Mouse (Mus musculus) adrenal gland, adult 8-10 months (tissue): ENCODE results near the gene Ctsf. TPM values are rescaled to one million over a fixed set of nuclear protein-coding genes. Genes with fewer than 3 reads are reported as not detected.
"Not testable (repeated sequence)": the region's sequence is repeated elsewhere in the genome, so short reads cannot be mapped to it uniquely, and the experiment has no call there.

Source experiments
- DNase-seq: peaks from one replicate; pipeline ENCODE4 v3.0.0; 2022
- total RNA-seq, 4 experiments: library from RNA; stranded (reverse); gene quantifications; 2 replicates each; pipeline ENCODE4 v1.2.4; 2022

Ctsf gene
- total RNA-seq, 4 experiments from 2014 or later = 412 to 672 (median 540) TPM

GRCm38 (mm10) chr19:4850281-4850680 is 4.6 kb upstream of the Ctsf start:
- no peak for DNase-seq

GRCm38 (mm10) chr19:4855470-4855820 is 515 bp downstream of the Ctsf start:
- DNase-seq = no peak

GRCm38 (mm10) chr19:4855951-4856350 is 1.0 kb downstream of the Ctsf start:
- DNase-seq = no peak

- no peak for DNase-seq
Observed at GRCm38 (mm10) chr19:4859081-4859480, 4.2 kb downstream of the Ctsf start.

DNA sequence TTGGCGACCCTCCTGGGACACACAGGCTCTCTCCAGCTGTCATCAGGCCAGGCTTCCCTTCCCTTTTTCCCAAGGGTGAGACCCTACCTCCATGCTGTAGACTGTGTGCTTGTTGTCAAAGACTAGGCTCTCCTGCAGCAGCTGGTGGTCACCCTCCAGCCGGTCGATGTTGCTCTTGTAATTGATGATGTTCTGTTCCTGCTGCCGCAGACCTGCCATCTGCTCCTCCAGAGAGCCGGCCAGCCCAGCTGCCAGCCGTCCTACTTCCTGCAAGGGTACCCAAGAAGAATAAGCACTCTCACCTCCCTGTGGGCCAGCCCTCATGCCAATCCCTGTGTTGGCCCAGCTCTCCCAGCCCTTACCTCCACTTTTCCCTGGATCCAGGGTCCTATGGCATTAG is 8.1 kb downstream of the Ctsf start:
- no peak for DNase-seq

DNA sequence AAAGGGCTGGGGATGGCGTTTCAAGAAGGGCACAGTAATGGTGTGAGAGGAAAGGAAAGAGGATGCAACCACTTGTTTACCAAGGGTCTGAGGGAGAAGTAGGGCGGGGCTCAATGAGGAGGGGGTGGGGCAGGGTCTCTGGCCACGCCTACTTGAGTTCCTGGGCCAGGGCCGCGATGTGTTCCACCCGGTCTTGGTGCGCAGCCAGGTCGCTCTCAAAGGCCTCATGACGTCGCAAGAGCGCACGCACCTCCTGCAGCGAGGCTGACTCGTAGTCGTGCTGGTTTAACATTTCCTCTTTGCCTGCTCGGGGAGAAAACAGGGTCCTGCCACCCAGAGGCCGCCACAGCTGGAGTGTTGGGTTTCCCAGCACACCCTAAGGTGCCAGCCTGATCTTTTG is 10.2 kb downstream of the Ctsf start:
- DNase-seq = no peak

DNA sequence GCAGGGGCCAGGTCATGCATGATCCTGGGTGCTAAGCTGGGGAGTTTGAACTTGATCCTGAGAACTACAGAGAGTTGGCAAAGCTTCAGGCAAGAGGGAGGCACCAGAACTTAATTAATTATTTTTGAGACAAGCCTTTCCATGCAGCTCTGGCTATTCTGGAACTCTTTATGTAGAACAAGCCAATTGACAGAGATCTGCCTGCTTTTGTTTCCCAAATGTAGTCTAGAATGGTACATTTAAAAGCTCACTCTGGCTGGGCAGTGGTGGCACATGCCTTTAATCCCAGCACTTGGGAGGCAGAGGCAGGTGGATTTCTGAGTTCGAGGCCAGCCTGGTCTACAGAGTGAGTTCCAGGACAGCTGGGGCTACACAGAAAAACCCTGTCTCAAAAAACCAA is 19.7 kb downstream of the Ctsf start:
- DNase-seq = not testable (repeated sequence)

GRCm38 (mm10) chr19:4876241-4876640 is 21.3 kb downstream of the Ctsf start:
- DNase-seq = no peak

DNA sequence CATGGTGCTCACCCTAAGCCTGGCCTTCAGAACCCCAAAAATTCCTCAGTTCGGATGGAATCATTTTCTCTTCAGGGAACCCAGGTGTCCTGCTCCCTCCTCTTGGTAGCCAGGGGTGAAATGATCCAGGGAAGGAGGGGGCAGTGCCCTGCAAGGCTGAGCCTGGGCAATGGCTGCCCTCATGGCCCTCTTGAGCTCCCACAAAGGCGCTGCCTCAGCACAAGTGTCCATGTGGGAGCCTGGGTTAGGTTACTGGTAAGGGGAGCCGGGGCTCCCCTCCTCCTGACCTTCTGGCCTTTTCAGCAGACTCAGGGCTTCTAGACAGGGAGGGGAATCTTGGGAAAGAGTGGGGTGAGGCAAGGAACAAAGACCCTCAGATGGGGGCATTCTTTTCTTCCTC is 21.8 kb downstream of the Ctsf start:
- no peak for DNase-seq

DNA sequence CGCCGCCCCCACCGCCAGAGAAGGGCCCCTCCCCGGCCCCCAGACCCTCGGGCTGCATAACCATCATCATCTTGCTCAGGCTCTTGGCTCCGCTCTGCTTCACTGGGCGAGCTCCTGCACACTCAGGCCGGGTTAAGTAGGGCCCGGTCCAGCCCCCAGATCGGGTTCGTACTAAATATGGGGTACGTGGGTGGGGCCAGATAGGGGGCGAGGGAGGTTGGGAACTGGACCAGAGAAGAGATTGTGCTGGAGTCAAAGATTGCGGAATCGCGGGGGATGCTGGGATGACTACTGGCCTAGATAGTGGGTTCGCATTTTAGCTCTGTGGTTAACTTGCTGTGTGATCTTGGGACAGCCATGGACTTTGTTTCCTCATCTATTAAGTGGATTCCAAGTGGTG is 22.9 kb downstream of the Ctsf start, which contains the start of gene Actn3:
Gene Actn3, minus strand, starts transcription at position 125 of the 400 bp plus-strand sequence.
- no peak for DNase-seq

DNA sequence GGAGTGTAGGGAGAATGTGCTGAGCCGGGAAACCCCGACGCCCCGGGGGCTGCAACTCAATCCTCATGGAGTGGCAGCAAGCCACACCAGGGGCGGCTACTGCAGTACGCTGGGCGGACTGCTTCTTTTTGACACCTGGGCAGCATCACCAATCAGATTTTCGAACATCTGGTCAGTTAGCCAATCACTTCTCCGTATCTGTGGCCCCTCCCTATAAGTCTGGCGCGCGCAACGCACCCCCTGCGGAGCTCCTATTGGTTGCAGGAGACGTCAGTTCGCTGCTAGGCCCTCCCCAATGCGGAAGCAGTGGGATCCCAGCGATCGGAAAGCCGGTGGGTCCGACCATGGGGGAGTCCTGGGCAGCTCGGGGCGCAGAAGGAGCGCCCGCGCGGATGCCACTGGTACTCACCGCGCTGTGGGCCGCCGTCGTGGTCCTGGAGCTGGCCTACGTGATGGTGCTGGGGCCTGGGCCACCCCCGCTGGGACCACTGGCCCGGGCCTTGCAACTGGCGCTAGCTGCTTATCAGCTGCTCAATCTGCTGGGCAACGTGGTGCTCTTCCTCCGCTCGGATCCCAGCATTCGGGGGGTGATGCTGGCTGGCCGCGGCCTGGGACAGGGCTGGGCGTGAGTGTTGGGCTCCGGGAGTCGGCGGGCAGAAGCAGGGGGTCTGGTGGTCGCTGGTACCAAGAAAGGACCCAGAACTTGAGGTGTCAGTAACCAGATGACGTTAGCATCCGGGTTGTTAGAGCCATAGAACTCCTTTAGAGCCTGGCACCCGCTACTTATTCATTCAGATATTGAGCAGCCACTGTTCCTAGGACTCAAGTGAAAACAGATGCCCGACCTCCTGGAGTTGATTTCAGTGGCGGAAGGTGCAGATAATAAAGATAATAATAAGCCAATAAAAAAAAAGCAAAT is 23.7 kb downstream of the Ctsf start, which contains the start of gene Zdhhc24:
Gene Zdhhc24, plus strand, starts transcription at position 264 of the 919 bp plus-strand sequence.
- DNase-seq = peak; percentile 94

GRCm38 (mm10) chr19:4879324-4879703 is 24.4 kb downstream of the Ctsf start:
- no peak for DNase-seq

- no peak for DNase-seq
Observed at GRCm38 (mm10) chr19:4883961-4884360, 29.0 kb downstream of the Ctsf start.

GRCm38 (mm10) chr19:4889791-4890190 is 34.9 kb downstream of the Ctsf start:
- DNase-seq = no peak

- DNase-seq = no peak
Observed at GRCm38 (mm10) chr19:4891798-4892197, 36.9 kb downstream of the Ctsf start.

GRCm38 (mm10) chr19:4896780-4897520 is 42.0 kb downstream of the Ctsf start:
- no peak for DNase-seq

- DNase-seq = no peak
Observed at GRCm38 (mm10) chr19:4898972-4899371, 44.0 kb downstream of the Ctsf start.

- DNase-seq = no peak
Observed at GRCm38 (mm10) chr19:4899888-4900287, 45.0 kb downstream of the Ctsf start.

- peak; percentile 55 for DNase-seq
Observed at GRCm38 (mm10) chr19:4905979-4906794, 51.3 kb downstream of the Ctsf start, which contains the start of gene Bbs1. Gene Bbs1, minus strand, starts transcription at chr19:4906628.

GRCm38 (mm10) chr19:4908107-4908506 is 53.2 kb downstream of the Ctsf start:
- DNase-seq = no peak

DNA sequence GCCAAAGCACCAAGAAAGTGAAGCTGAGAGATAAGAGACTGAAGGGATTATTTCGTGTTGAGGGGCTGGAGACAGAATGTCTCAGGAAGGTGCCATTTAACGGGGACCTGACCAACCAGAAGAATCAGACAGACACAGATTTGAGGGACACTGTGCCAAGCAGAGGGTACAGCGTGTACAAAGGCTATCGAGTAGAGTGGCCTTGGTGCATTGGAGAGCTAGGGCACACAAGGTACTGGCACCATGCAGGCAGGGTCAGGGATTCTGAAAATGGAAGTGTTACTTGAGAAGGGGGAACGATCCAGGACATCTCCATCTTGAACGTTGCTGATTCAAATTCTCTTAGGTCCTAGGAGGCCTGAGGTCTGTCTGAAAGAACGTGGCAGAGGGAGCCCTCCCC is 54.4 kb downstream of the Ctsf start:
- DNase-seq = no peak
